Mouse (Mus musculus): ENCODE measurements at regions not wholly inside any gene's neighbourhood (a gene's known extent, or its start where the extent isn't known, plus 50 kb on each side); places are given as distances from the start of the nearest gene placed in this dataset.

DNA sequence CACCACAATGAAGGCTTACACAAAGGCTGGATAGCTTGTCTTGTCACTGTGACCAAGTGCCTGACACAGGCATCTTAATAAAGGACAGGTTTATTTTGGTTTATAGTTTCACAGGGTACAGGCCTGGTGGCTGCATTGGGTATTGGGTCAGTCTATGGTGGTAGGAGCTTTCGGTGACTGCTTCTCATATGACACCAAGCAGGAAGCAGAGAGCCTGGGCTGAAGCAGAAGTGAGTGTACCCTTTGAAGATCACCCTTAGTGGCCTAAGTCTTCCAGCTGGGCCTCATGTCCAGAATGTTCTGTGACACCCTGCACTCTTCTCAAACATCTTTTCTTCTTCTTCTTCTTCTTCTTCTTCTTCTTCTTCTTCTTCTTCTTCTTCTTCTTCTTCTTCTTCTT, 264.1 kb downstream of the 4933412E24Rik start:
- no peak for TF ChIP-seq CTCF (IDR thresholded peaks at IDR 0.05; ENCODE audit: insufficient read depth, low read depth, low read length)
- TF ChIP-seq POLR2A (IDR thresholded peaks at IDR 0.05; ENCODE audit: insufficient read depth, low read depth, low read length), result no peak

All from olfactory bulb, adult 2 months (tissue).